8 mouse cellular contexts compared by ENCODE assay signal in genomic region chr2:32352151-32353006, GRCm38 (mm10). TPM values are rescaled to one million over a fixed set of nuclear protein-coding genes. Genes with fewer than 3 reads are reported as not detected.
DNase-seq lines count a peak whose midpoint lies in the region; ATAC-seq lines count a peak whose summit lies in the region.

Gene Ciz1, plus strand, starts transcription at chr2:32352327.

- peak within 1 kb of the TSS; percentile 55 for H3K4me3 ChIP-seq in liver, embryonic 15.5 days (replicated peaks)

- H3K27ac ChIP-seq in liver, embryonic 15.5 days (replicated peaks): no peak within 1 kb of the TSS

- WGBS in liver, embryonic 15.5 days (ENCODE audit: insufficient replicate concordance): 1% methylated on average over 48 of the region's 52 CpGs

- H3K27me3 ChIP-seq in liver, embryonic 15.5 days: peaks cover 65% of the 10 kb centered on the region

- H3K36me3 ChIP-seq in liver, embryonic 15.5 days (replicated peaks): no peaks in the 10 kb centered on the region

- DNase-seq in adrenal gland, adult 18-20 months (ENCODE audit: low spot score in 2 of 2): peak in 1 of 2 experiments; percentile 31
- peak; percentile 53 for DNase-seq in embryo, embryonic 9.5 days (ENCODE audit: extremely low spot score)
- DNase-seq in heart, adult 8-10 months (ENCODE audit: low spot score): no peak
- peak; percentile 54 for DNase-seq in kidney, postnatal 10 days
- DNase-seq in retina, postnatal 1 day: peak; percentile 73
- DNase-seq in spleen, postnatal 14 days (ENCODE audit: low spot score in 2 of 2): no peak

- H3K9me3 ChIP-seq in liver, embryonic 15.5 days (replicated peaks): no peaks in the 10 kb centered on the region

- peak; percentile 53 for ATAC-seq in CD4-positive, CD25-positive, alpha-beta regulatory T cell, adult 4 months
- ATAC-seq in liver, embryonic 15.5 days (ENCODE audit: insufficient read depth): no peak

- peak within 1 kb of the TSS; percentile 90 for H3K4me2 ChIP-seq in liver, embryonic 15.5 days

- H3K9ac ChIP-seq in liver, embryonic 15.5 days: 0 out of 2 replicates have a peak within 1 kb of the TSS, but pooled peaks have one; percentile 46

- H3K4me1 ChIP-seq in liver, embryonic 15.5 days (replicated peaks): peaks cover 32% of the 10 kb centered on the region

RNA-seq across cellular contexts. Expression of gene Ciz1, which starts in this region (rescaled TPM):
- polyA plus RNA-seq in CD4-positive, CD25-positive, alpha-beta regulatory T cell, adult 4 months (2017; shearing (Covaris generic)): 100 to 1,000 TPM in 1 of 2 experiments, 10 to 100 TPM in 1; 58.7 to 103 TPM
- 10 to 100 TPM; 62.6 to 69.6 TPM for total RNA-seq in adrenal gland, adult 18-20 months (2021)
- total RNA-seq in heart, adult 8-10 months (2022): 10 to 100 TPM; 25.8 to 34.9 (median 28.0) TPM
- 17.0 and 18.0 TPM in 2 replicates for polyA plus RNA-seq in liver, embryonic 15.5 days (2015; fragmentation: Nextera tagmentation; extraction: Ambion mirVana)

Comparison
In these comparisons a context has a peak if more than half of its experiments do, and no peak if none do; other contexts are left out.
1. DNase-seq: peak in embryo, embryonic 9.5 days (single experiment), kidney, postnatal 10 days (single experiment) and retina, postnatal 1 day (single experiment); none in heart, adult 8-10 months (single experiment) and spleen, postnatal 14 days (0 of 2).